Comparison of ENCODE assay signal across 10 mouse cellular contexts in genomic region chr3:84200559-84201420, GRCm38 (mm10). TPM values are rescaled to one million over a fixed set of nuclear protein-coding genes. Genes with fewer than 3 reads are reported as not detected.
DNase-seq lines count a peak whose midpoint lies in the region; ATAC-seq and TF ChIP-seq lines count a peak whose summit lies in the region.
"Had no signal": no experiment of that assay in that cellular context is flagged by ENCODE, and none has a peak within 500 bp of the region (broad histone marks: within the 10 kb centered on the region; RNA-seq: fewer than 3 reads in every experiment).

No protein-coding gene starts in this region.

- no peaks in the 10 kb centered on the region for H3K4me1 ChIP-seq in lung, postnatal 0 days (ENCODE audit: insufficient read depth, low read depth, low read length)
- peaks cover 14% of the 10 kb centered on the region for H3K4me1 ChIP-seq in neural tube, embryonic 15.5 days
- H3K4me1 ChIP-seq in thymus, adult 2 months (replicated peaks; ENCODE audit: control insufficient read depth, insufficient read depth, low read length), result no peaks in the 10 kb centered on the region
- H3K4me1 ChIP-seq: limb, embryonic 13.5 days had no signal

- H3K9ac ChIP-seq in lung, postnatal 0 days (replicated peaks; ENCODE audit: low read depth), result no peak overlapping the region
- H3K9ac ChIP-seq in neural tube, embryonic 15.5 days (replicated peaks), result no peak overlapping the region
- H3K9ac ChIP-seq: limb, embryonic 13.5 days had no signal

- no peak overlapping the region for H3K27ac ChIP-seq in lung, postnatal 0 days (ENCODE audit: low read length)
- peak overlapping the region; percentile 72 for H3K27ac ChIP-seq in neural tube, embryonic 15.5 days (replicated peaks)
- H3K27ac ChIP-seq in thymus, adult 2 months (ENCODE audit: control insufficient read depth, insufficient read depth, low read length), result no peak overlapping the region
- H3K27ac ChIP-seq: limb, embryonic 13.5 days had no signal

- no peak overlapping the region for H3K4me2 ChIP-seq in lung, postnatal 0 days (replicated peaks; ENCODE audit: low read depth, low read length)
- no peak overlapping the region for H3K4me2 ChIP-seq in neural tube, embryonic 15.5 days
- H3K4me2 ChIP-seq: limb, embryonic 13.5 days had no signal

- no peaks in the 10 kb centered on the region for H3K27me3 ChIP-seq in lung, postnatal 0 days (replicated peaks; ENCODE audit: insufficient read depth, low read length)
- H3K27me3 ChIP-seq in neural tube, embryonic 15.5 days (replicated peaks), result no peaks in the 10 kb centered on the region
- H3K27me3 ChIP-seq in thymus, adult 2 months (ENCODE audit: control insufficient read depth, insufficient read depth, low read length), result no peaks in the 10 kb centered on the region
- H3K27me3 ChIP-seq: limb, embryonic 13.5 days had no signal

- TF ChIP-seq POLR2A in thymus, adult 2 months (IDR thresholded peaks at IDR 0.05; ENCODE audit: control insufficient read depth, extremely low read depth, insufficient read depth, low read length, poor library complexity), result no peak

- H3K4me3 ChIP-seq in lung, postnatal 0 days (ENCODE audit: low read depth, low read length), result no peak overlapping the region
- no peak overlapping the region for H3K4me3 ChIP-seq in neural tube, embryonic 15.5 days (replicated peaks)
- no peak overlapping the region for H3K4me3 ChIP-seq in thymus, adult 2 months (ENCODE audit: control insufficient read depth, insufficient read depth, low read length)
- H3K4me3 ChIP-seq: limb, embryonic 13.5 days had no signal

- TF ChIP-seq CTCF in lung, postnatal 0 days (IDR thresholded peaks at IDR 0.05), result no peak
- TF ChIP-seq CTCF in thymus, adult 2 months (IDR thresholded peaks at IDR 0.05; ENCODE audit: borderline replicate concordance, control insufficient read depth, extremely low read depth, insufficient read depth, low read length, poor library complexity), result no peak

- no peaks in the 10 kb centered on the region for H3K9me3 ChIP-seq in lung, postnatal 0 days (ENCODE audit: low read length)
- no peaks in the 10 kb centered on the region for H3K9me3 ChIP-seq in neural tube, embryonic 15.5 days (replicated peaks)
- H3K9me3 ChIP-seq: limb, embryonic 13.5 days had no signal

- ATAC-seq in lung, postnatal 0 days, result peak; percentile 38; the same call in 1 of the 2 replicates
- ATAC-seq in neural tube, embryonic 15.5 days (ENCODE audit: low FRiP score), result peak; percentile 88

- WGBS in lung, postnatal 0 days, result 73% methylated on average over 13 of the region's 13 CpGs
- WGBS in neural tube, embryonic 15.5 days, result 26% methylated on average over 13 of the region's 13 CpGs
- WGBS in thymus, adult 2 months, result 90% methylated on average over 13 of the region's 13 CpGs

- DNase-seq in lung, postnatal 0 days (ENCODE audit: low spot score), result peak; percentile 41
- DNase-seq in lung, postnatal 14 days, result no peak
- DNase-seq in cerebellum, postnatal 14 days, result peak; percentile 97 to 99
- peak; percentile 50 for DNase-seq in gastrocnemius, postnatal 25 days
- no peak for DNase-seq in thymus, adult 18-20 months
- DNase-seq in thymus, adult 2 months, result no peak
- no peak for DNase-seq in layer of hippocampus, adult 9-10 months (ENCODE audit: low spot score)

- no peak for TF ChIP-seq EP300 in lung, postnatal 0 days (IDR thresholded peaks at IDR 0.05)

- H3K36me3 ChIP-seq in lung, postnatal 0 days (ENCODE audit: insufficient read depth, low read length), result no peaks in the 10 kb centered on the region
- peaks cover 22% of the 10 kb centered on the region for H3K36me3 ChIP-seq in neural tube, embryonic 15.5 days
- no peaks in the 10 kb centered on the region for H3K36me3 ChIP-seq in thymus, adult 2 months (ENCODE audit: control insufficient read depth, insufficient read depth, low read length)
- H3K36me3 ChIP-seq: limb, embryonic 13.5 days had no signal

RNA-seq across cellular contexts. Expression of gene Gm6525, which starts 26.9 kb away (rescaled TPM):
- polyA plus RNA-seq in lung, postnatal 0 days (2015; fragmentation: Nextera tagmentation; extraction: Ambion mirVana), result 0.57 and 0.75 TPM in 2 replicates
- total RNA-seq in gastrocnemius, postnatal 25 days (2021), result not detected
- polyA plus RNA-seq in neural tube, embryonic 15.5 days (2015; fragmentation: Nextera tagmentation; extraction: Ambion mirVana), result 1.9 and 2.4 TPM in 2 replicates
- polyA plus RNA-seq in thymus, adult 2 months (2012; rRNA removed), result not detected in 2 replicates
- polyA plus RNA-seq: cortical plate, adult 2 months had no signal

RNA-seq across cellular contexts. Expression of gene Mnd1, which starts 45.2 kb away (rescaled TPM):
- 5.3 and 6.5 TPM in 2 replicates for polyA plus RNA-seq in lung, postnatal 0 days (2015; fragmentation: Nextera tagmentation; extraction: Ambion mirVana)
- total RNA-seq in gastrocnemius, postnatal 25 days (2021), result 1 to 10 TPM; 2.1 to 3.3 TPM
- 1.4 and 4.5 TPM in 2 replicates for polyA plus RNA-seq in neural tube, embryonic 15.5 days (2015; fragmentation: Nextera tagmentation; extraction: Ambion mirVana)
- 0.36 and 0.51 TPM in 2 replicates for polyA plus RNA-seq in thymus, adult 2 months (2012; rRNA removed)

Comparison
In these comparisons a context has a peak if more than half of its experiments do, and no peak if none do; other contexts are left out.
1. DNase-seq: peak in lung, postnatal 0 days (single experiment), cerebellum, postnatal 14 days (2 of 2) and gastrocnemius, postnatal 25 days (single experiment); none in lung, postnatal 14 days (single experiment), thymus, adult 18-20 months (0 of 2), thymus, adult 2 months (single experiment) and layer of hippocampus, adult 9-10 months (single experiment).